Mouse (Mus musculus) forebrain, embryonic 12.5 days (tissue): Measurements from ENCODE around the gene Nfkb1. TPM values are rescaled to one million over a fixed set of nuclear protein-coding genes. Genes with fewer than 3 reads are reported as not detected.

Experiments used
- ATAC-seq: fragments of 200-750 bp; cut with Nextera tagmentation; 2 replicates; pipeline ENCODE4 v1.8.0; 2017; ENCODE audit warnings: moderate TSS enrichment; ENCODE audit not compliant: low FRiP score
- H3K27ac ChIP-seq: fragments of 300-500 bp; sonication (generic); 2 replicates; pipeline ENCODE4 v1.5.1; 2016; ENCODE audit warnings: mild to moderate bottlenecking
- H3K27me3 ChIP-seq: fragments of 300-500 bp; sonication (generic); 2 replicates; pipeline ENCODE4 v1.6.1; 2016; ENCODE audit warnings: mild to moderate bottlenecking
- H3K36me3 ChIP-seq: fragments of 300-500 bp; sonication (generic); replicated peaks from 2 replicates; pipeline ENCODE4 v1.6.1; 2016; ENCODE audit warnings: mild to moderate bottlenecking
- H3K4me1 ChIP-seq: fragments of 300-500 bp; sonication (generic); 2 replicates; pipeline ENCODE4 v1.6.1; 2016
- H3K4me2 ChIP-seq: fragments of 300-500 bp; sonication (generic); 2 replicates; pipeline ENCODE4 v1.6.1; 2016; ENCODE audit warnings: mild to moderate bottlenecking, moderate library complexity
- H3K4me3 ChIP-seq: fragments of 300-500 bp; sonication (generic); replicated peaks from 2 replicates; pipeline ENCODE4 v1.5.1; 2016; ENCODE audit warnings: mild to moderate bottlenecking
- H3K9ac ChIP-seq: fragments of 300-500 bp; sonication (generic); 2 replicates; pipeline ENCODE4 v1.6.1; 2016; ENCODE audit warnings: mild to moderate bottlenecking
- H3K9me3 ChIP-seq: fragments of 300-500 bp; sonication (generic); 2 replicates; pipeline ENCODE4 v1.6.1; 2016
- WGBS: fragments of 180-500 bp; shearing (Covaris S2); methylation state at CpG from one replicate; pipeline ENCODE4 v1.1.7; 2016; 5-methylcytosine and 5-hydroxymethylcytosine counted together
- polyA plus RNA-seq: library from polyadenylated mRNA; unstranded; fragments of >200 nt; fragmentation: Nextera tagmentation; extraction: Ambion mirVana; gene quantifications from 2 replicates; pipeline ENCODE4 v1.2.1, GENCODE M21; 2016

The Nfkb1 gene
- polyA plus RNA-seq = 9.0 and 9.7 TPM in 2 replicates

DNA sequence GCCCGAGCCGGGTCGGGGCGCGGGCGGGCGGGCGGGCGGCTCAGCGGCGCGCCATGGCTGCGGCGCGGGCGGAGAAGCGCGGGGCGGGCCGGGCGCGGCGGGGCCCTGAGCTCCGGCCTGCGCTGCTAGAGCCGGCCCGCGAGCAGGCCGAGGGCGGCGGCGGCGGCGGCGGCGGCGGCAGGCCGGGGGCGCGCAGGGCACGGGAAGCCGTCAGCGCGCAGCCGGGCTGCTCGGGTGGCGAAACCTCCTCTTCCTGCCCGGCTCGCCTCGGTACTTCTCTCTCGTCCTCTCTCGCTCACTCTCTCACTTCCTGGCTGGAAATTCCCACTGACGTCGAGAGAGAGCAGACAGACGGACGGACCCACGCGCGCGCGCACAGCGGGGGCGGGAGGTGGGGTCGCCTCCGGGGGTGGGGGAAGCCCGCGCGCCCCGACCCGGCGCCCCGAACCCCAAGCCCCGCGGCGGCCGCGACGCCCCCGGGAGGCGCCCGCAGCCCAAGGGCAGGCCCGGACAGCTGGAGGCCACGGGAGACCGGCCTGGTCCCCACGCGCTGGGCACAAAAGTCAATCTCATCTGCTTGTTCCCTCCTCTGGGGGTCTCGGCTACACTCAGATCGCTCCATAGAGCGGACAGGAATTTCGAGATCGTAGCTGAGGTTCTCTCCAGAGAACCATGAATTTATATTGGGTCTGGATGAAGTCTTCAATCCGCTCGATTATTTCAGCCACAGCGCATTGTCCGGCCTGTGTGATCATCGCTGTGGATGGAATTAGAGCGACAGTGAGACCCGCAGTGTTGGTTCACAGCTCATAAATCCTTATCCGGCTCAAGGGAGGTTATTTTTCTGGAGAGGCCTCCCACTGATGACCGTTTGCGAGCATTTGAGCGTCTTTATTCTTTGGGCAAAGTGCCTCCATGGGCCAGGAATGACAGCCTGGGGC is at the start of gene Nfkb1:
TSS of gene Nfkb1 (minus strand) at position 357 of the 941 bp plus-strand sequence.
- WGBS = 1% methylated on average over 81 of the region's 102 CpGs
- no peaks in the 10 kb centered on the region for H3K9me3 ChIP-seq

GRCm38 (mm10) chr3:135740711-135741110 is 49.4 kb upstream of the Nfkb1 start:
- WGBS = 81% methylated on average over 8 of the region's 8 CpGs
- no peak for ATAC-seq
- H3K27ac ChIP-seq = no peak overlapping the region
- no peaks in the 10 kb centered on the region for H3K4me1 ChIP-seq
- no peaks in the 10 kb centered on the region for H3K9me3 ChIP-seq
- H3K36me3 ChIP-seq = no peaks in the 10 kb centered on the region
- no peak overlapping the region for H3K9ac ChIP-seq
- no peaks in the 10 kb centered on the region for H3K27me3 ChIP-seq
- H3K4me3 ChIP-seq = no peak overlapping the region
- no peak overlapping the region for H3K4me2 ChIP-seq

More for the DNA sequence above, at the start of gene Nfkb1:
- Histone ChIP-seq H3K9ac (peak within 1 kb of the TSS; percentile 92), H3K4me1 (peaks cover 35% of the 10 kb centered on the region), H3K36me3 (no peaks in the 10 kb centered on the region), H3K4me3 (peak within 1 kb of the TSS; percentile 64), H3K27ac (peak within 1 kb of the TSS; percentile 87), H3K4me2 (peak within 1 kb of the TSS; percentile 67), H3K27me3 (peaks cover 10% of the 10 kb centered on the region)
- ATAC-seq = peak; percentile 85

DNA sequence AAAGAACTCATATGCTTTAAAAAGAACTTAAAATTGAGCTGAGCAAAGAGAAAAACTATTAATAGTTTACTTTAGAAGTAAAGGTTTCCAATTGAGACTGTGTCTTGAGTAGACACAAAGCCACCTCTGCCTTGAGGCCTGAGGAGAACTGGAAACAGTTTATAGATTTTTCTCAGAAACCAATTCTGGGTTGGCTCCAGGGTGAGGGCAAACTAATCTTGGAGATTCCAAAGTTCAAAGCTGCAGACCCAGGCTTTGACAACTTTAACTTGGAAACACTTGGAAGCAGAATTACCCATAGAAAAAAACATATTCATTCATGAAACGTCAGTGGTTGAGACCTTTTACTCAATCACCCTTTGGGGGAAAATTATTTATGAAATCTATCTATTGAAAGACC is 43.4 kb upstream of the Nfkb1 start:
- Histone ChIP-seq H3K4me2 (no peak overlapping the region), H3K27me3 (no peaks in the 10 kb centered on the region), H3K27ac (no peak overlapping the region), H3K4me3 (no peak overlapping the region), H3K9me3 (no peaks in the 10 kb centered on the region), H3K36me3 (no peaks in the 10 kb centered on the region), H3K9ac (no peak overlapping the region), H3K4me1 (peaks cover 4% of the 10 kb centered on the region; the same call in 1 of the 2 replicates)
- 73% methylated on average over 1 of the region's 1 CpGs for WGBS
- no peak for ATAC-seq

GRCm38 (mm10) chr3:135732747-135733445 is 41.5 kb upstream of the Nfkb1 start:
- Histone ChIP-seq H3K36me3 (no peaks in the 10 kb centered on the region), H3K9ac (no peak overlapping the region), H3K4me3 (no peak overlapping the region), H3K4me1 (peaks cover 4% of the 10 kb centered on the region; the same call in 1 of the 2 replicates), H3K27ac (no peak overlapping the region), H3K9me3 (no peaks in the 10 kb centered on the region), H3K27me3 (no peaks in the 10 kb centered on the region), H3K4me2 (no peak overlapping the region)
- WGBS = 93% methylated on average over 10 of the region's 10 CpGs
- no peak for ATAC-seq

- Histone ChIP-seq H3K9ac (no peak overlapping the region), H3K4me2 (no peak overlapping the region), H3K27ac (no peak overlapping the region), H3K4me1 (peaks cover 4% of the 10 kb centered on the region; the same call in 1 of the 2 replicates), H3K27me3 (no peaks in the 10 kb centered on the region), H3K9me3 (no peaks in the 10 kb centered on the region), H3K36me3 (no peaks in the 10 kb centered on the region), H3K4me3 (no peak overlapping the region)
- WGBS = 38% methylated on average over 17 of the region's 17 CpGs
- peak; percentile 85 for ATAC-seq
Observed at GRCm38 (mm10) chr3:135731292-135732047, 40.1 kb upstream of the Nfkb1 start.

DNA sequence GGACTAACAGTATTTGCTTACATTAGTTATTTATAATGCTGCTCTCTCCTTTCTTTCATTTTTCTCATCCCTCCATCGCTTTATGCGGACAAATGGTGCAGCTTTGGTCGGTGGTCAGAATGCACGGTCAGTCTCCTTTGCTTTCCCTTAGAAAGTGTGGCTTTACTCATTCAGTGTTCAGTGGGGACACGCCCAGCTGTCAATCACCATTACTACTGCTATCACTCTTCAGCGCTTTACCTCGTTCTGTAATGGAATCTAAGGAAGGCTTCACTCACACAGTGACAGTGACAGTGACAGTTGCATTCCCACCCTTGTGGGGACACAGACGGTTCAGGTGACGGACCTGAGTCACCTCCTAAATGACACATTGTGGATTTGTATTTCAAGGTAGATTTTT is 39.4 kb upstream of the Nfkb1 start:
- peaks cover 4% of the 10 kb centered on the region; the same call in 1 of the 2 replicates for H3K4me1 ChIP-seq
- no peaks in the 10 kb centered on the region for H3K27me3 ChIP-seq
- H3K9ac ChIP-seq = no peak overlapping the region
- H3K4me3 ChIP-seq = no peak overlapping the region
- H3K9me3 ChIP-seq = no peaks in the 10 kb centered on the region
- H3K4me2 ChIP-seq = no peak overlapping the region
- 48% methylated on average over 9 of the region's 9 CpGs for WGBS
- H3K36me3 ChIP-seq = no peaks in the 10 kb centered on the region
- peak; percentile 80 for ATAC-seq
- H3K27ac ChIP-seq = no peak overlapping the region

DNA sequence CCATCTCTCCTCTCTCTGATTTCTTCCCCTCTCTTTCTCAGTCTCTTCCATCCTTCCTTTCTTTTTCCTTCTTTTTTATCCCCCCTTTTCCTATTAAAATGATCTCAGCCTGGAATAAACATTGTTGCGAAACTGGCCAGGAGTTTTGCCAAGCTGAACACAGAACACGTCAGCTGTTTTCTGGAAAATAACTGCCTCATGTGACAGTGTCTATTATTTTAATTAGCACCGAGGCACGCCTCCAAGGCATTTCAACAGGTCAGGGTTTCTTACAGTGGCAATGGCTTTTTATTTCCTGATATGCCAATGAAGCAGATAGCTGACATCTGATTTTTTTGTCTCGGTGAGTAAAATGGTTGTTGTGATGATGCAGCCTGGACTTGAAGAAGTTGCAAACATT is 38.2 kb upstream of the Nfkb1 start:
- no peaks in the 10 kb centered on the region for H3K36me3 ChIP-seq
- H3K27ac ChIP-seq = no peak overlapping the region
- no peaks in the 10 kb centered on the region for H3K27me3 ChIP-seq
- H3K4me2 ChIP-seq = no peak overlapping the region
- H3K4me3 ChIP-seq = no peak overlapping the region
- no peaks in the 10 kb centered on the region for H3K9me3 ChIP-seq
- peaks cover 4% of the 10 kb centered on the region; the same call in 1 of the 2 replicates for H3K4me1 ChIP-seq
- no peak for ATAC-seq
- no peak overlapping the region for H3K9ac ChIP-seq
- 72% methylated on average over 5 of the region's 5 CpGs for WGBS

GRCm38 (mm10) chr3:135728900-135729299 is 37.6 kb upstream of the Nfkb1 start:
- no peaks in the 10 kb centered on the region for H3K36me3 ChIP-seq
- H3K4me3 ChIP-seq = no peak overlapping the region
- no peaks in the 10 kb centered on the region for H3K27me3 ChIP-seq
- 78% methylated on average over 6 of the region's 6 CpGs for WGBS
- H3K4me1 ChIP-seq = peaks cover 4% of the 10 kb centered on the region; the same call in 1 of the 2 replicates
- ATAC-seq = no peak
- no peaks in the 10 kb centered on the region for H3K9me3 ChIP-seq
- no peak overlapping the region for H3K9ac ChIP-seq
- no peak overlapping the region for H3K4me2 ChIP-seq
- no peak overlapping the region for H3K27ac ChIP-seq

GRCm38 (mm10) chr3:135727339-135727738 is 36.0 kb upstream of the Nfkb1 start:
- no peak overlapping the region for H3K4me2 ChIP-seq
- no peak overlapping the region for H3K4me3 ChIP-seq
- no peak for ATAC-seq
- H3K9ac ChIP-seq = no peak overlapping the region
- no peak overlapping the region for H3K27ac ChIP-seq
- no peaks in the 10 kb centered on the region for H3K9me3 ChIP-seq
- 92% methylated on average over 10 of the region's 10 CpGs for WGBS
- peaks cover 4% of the 10 kb centered on the region; the same call in 1 of the 2 replicates for H3K4me1 ChIP-seq
- H3K27me3 ChIP-seq = no peaks in the 10 kb centered on the region
- no peaks in the 10 kb centered on the region for H3K36me3 ChIP-seq

- H3K9me3 ChIP-seq = no peaks in the 10 kb centered on the region
- 88% methylated on average over 7 of the region's 7 CpGs for WGBS
- no peak overlapping the region for H3K9ac ChIP-seq
- no peak for ATAC-seq
- no peak overlapping the region for H3K4me2 ChIP-seq
- H3K4me1 ChIP-seq = peaks cover 4% of the 10 kb centered on the region; the same call in 1 of the 2 replicates
- no peaks in the 10 kb centered on the region for H3K36me3 ChIP-seq
- H3K4me3 ChIP-seq = no peak overlapping the region
- no peaks in the 10 kb centered on the region for H3K27me3 ChIP-seq
- H3K27ac ChIP-seq = no peak overlapping the region
Observed at GRCm38 (mm10) chr3:135726521-135727275, 35.4 kb upstream of the Nfkb1 start.

DNA sequence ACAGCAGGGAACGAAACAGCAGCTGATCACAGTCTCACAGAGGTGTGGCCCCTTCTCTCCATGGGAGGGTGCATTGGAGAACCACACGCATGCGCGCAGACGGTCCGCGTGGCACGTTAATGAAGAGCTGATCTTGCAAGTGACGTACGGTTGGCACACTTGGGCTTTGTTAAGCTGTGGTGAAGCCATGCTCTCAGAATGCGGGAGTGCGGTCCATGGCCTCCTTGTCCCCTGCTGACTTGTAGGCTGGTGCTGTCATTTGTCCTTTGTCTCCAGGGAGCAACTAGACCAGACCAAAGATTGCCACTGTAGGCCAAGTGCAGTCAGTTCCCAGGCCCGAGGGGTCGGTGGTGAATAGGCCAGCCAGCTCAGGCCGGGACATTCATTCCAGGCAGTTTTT is 34.7 kb upstream of the Nfkb1 start:
- Histone ChIP-seq H3K9me3 (no peaks in the 10 kb centered on the region), H3K4me1 (peaks cover 4% of the 10 kb centered on the region; the same call in 1 of the 2 replicates), H3K4me2 (no peak overlapping the region), H3K36me3 (no peaks in the 10 kb centered on the region), H3K27ac (no peak overlapping the region), H3K9ac (no peak overlapping the region), H3K27me3 (no peaks in the 10 kb centered on the region), H3K4me3 (no peak overlapping the region)
- ATAC-seq = peak; percentile 31; the same call in 1 of the 2 replicates
- 77% methylated on average over 15 of the region's 15 CpGs for WGBS
